ENCODE assay signal across 24 mouse cellular contexts in the genomic region with DNA sequence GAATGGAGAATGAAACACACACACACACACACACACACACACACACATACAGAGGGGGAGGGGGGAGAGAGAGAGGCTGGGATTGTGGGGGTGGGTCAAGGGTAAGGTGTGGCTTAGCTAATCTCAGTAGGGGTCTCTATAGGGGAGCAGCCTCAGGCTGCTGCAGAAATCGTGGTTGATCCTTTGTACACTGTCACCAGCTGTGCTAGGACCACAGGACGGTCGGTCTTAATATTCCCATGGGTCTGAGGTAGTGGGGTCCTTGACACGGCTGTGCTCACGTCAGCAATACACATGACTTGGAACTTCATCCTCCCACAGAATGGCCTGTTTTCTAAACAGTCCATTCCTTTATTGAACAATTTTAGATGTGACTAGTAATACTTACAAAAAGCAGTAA.
"Had no signal": no experiment of that assay in that cellular context is flagged by ENCODE, and none has a peak within 500 bp of the region (broad histone marks: within the 10 kb centered on the region; RNA-seq: fewer than 3 reads in every experiment).

No protein-coding gene starts in this region.

- ATAC-seq: hindbrain, embryonic 16.5 days; inflammation-experienced regulatory T-cells, adult 6 months; intestine, embryonic 15.5 days; intestine, postnatal 0 days; liver, postnatal 0 days had no signal

- H3K27me3 ChIP-seq: heart, embryonic 12.5 days; hindbrain, embryonic 12.5 days; intestine, embryonic 15.5 days; liver, embryonic 13.5 days; liver, embryonic 15.5 days had no signal

- DNase-seq: gastrocnemius, adult 2 months; gastrocnemius, postnatal 10 days; gastrocnemius, postnatal 25 days; heart, postnatal 14 days; heart, postnatal 36 days; kidney, adult 18-20 months; kidney, adult 8-10 months; kidney, postnatal 4 days; liver; liver, embryonic 13.5 days; liver, postnatal 0 days had no signal

- H3K9me3 ChIP-seq: hindbrain, embryonic 10.5 days; hindbrain, embryonic 12.5 days; intestine, embryonic 15.5 days; liver, embryonic 13.5 days; liver, embryonic 15.5 days had no signal

- H3K27ac ChIP-seq: gastrocnemius, adult 2 months; hindbrain, embryonic 10.5 days; hindbrain, embryonic 12.5 days; hindbrain, embryonic 14.5 days; intestine, embryonic 15.5 days; kidney, postnatal 0 days; layer of hippocampus, adult 2 months; left cerebral cortex, adult 2 months; liver, embryonic 13.5 days; liver, embryonic 15.5 days had no signal

- H3K4me3 ChIP-seq: gastrocnemius, adult 2 months; heart, embryonic 12.5 days; hindbrain, embryonic 10.5 days; hindbrain, embryonic 12.5 days; intestine, embryonic 15.5 days; layer of hippocampus, adult 2 months; left cerebral cortex, adult 2 months; liver, embryonic 13.5 days; liver, embryonic 15.5 days had no signal

- H3K4me2 ChIP-seq: heart, embryonic 12.5 days; hindbrain, embryonic 12.5 days; hindbrain, embryonic 14.5 days; intestine, embryonic 15.5 days; liver, embryonic 11.5 days; liver, embryonic 13.5 days; liver, embryonic 15.5 days had no signal

- H3K36me3 ChIP-seq: hindbrain, embryonic 10.5 days; hindbrain, embryonic 12.5 days; intestine, embryonic 15.5 days; liver, embryonic 13.5 days; liver, embryonic 15.5 days had no signal

- H3K9ac ChIP-seq: heart, embryonic 12.5 days; hindbrain, embryonic 12.5 days; hindbrain, embryonic 14.5 days; intestine, embryonic 15.5 days; liver, embryonic 13.5 days; liver, embryonic 15.5 days; liver, postnatal 0 days had no signal
